ENCODE assay signal across 16 mouse cellular contexts in the genomic region with DNA sequence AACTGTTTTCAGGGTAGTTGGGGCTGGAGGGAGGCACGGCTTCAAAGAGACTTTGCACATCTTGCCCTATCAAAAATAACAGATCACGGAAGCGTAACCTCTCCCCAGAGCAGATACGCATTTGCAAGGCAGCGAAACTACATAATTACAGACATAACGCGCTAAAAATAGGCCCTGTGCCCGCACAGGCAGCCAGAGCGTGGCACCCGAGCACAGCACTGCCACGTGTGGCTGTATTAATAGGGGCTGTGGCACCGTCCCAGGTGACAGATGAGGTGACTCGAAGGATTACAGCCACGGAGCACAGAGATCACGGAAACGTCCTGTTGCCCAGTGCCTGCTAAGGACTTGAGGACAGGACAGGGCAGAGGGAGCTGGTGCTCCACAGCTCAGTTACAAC.
A peak's percentile ranks its signal among the peaks of the same experiment; 100 is the strongest.
DNase-seq lines count a peak whose midpoint lies in the region; TF ChIP-seq lines count a peak whose summit lies in the region.
"Had no signal": no experiment of that assay in that cellular context is flagged by ENCODE, and none has a peak within 500 bp of the region (broad histone marks: within the 10 kb centered on the region; RNA-seq: fewer than 3 reads in every experiment).

No protein-coding gene starts in this region.

- intact Hi-C loops in heart, postnatal 14 days (cut with DNase I), result loop anchor here (10.0 kb wide), 1 partner anchor 836 kb away; no protein-coding TSS in a partner anchor
- intact Hi-C loops in heart, postnatal 25 days (cut with DNase I), result no loop called here
- intact Hi-C loops in left cerebral cortex, postnatal 4 days (cut with DNase I), result no loop called here

- TF ChIP-seq CTCF in cerebellum, adult 2 months (IDR thresholded peaks at IDR 0.05; ENCODE audit: borderline replicate concordance, insufficient read depth, low read depth, low read length), result no peak

- peak; percentile 12 to 29 for DNase-seq in cerebellum, postnatal 10 days
- DNase-seq in cerebellum, adult 2 months, result no peak
- DNase-seq in heart, postnatal 14 days, result peak; percentile 4 to 15
- DNase-seq in heart, postnatal 25 days (ENCODE audit: low spot score), result no peak
- DNase-seq in left cerebral cortex, postnatal 4 days, result peak; percentile 6
- DNase-seq in left cerebral cortex, adult 18-20 months (ENCODE audit: low spot score in 2 of 2), result no peak
- peak; percentile 35 for DNase-seq in skeletal muscle tissue, adult 2 months (ENCODE audit: low read depth, low spot score)
- DNase-seq in c-Kit-positive CD71-positive TER-119-positive erythroid progenitor cells, embryonic 14.5 days (ENCODE audit: low spot score), result no peak
- DNase-seq: adrenal gland, postnatal 36 days; liver, embryonic 13.5 days; lung, postnatal 10 days; thymus, postnatal 14 days had no signal

- H3K4me1 ChIP-seq in cerebellum, adult 2 months (ENCODE audit: control insufficient read depth, insufficient read depth, low read length), result no peaks in the 10 kb centered on the region
- H3K4me1 ChIP-seq: hindbrain, embryonic 15.5 days; limb, embryonic 10.5 days; liver, embryonic 13.5 days; neural tube, embryonic 13.5 days; stomach, embryonic 15.5 days had no signal

- 56% methylated on average over 16 of the region's 16 CpGs for WGBS in cerebellum, adult 2 months

- no peak overlapping the region for H3K4me3 ChIP-seq in cerebellum, adult 2 months (replicated peaks; ENCODE audit: insufficient read depth, low read depth, low read length)
- H3K4me3 ChIP-seq: hindbrain, embryonic 15.5 days; limb, embryonic 10.5 days; liver, embryonic 13.5 days; neural tube, embryonic 13.5 days; stomach, embryonic 15.5 days had no signal

- TF ChIP-seq POLR2A in cerebellum, adult 2 months (IDR thresholded peaks at IDR 0.05; ENCODE audit: borderline replicate concordance, insufficient read depth, low read length), result no peak

- H3K27ac ChIP-seq in cerebellum, adult 2 months (ENCODE audit: insufficient read depth, low read length), result no peak overlapping the region
- H3K27ac ChIP-seq: hindbrain, embryonic 15.5 days; limb, embryonic 10.5 days; liver, embryonic 13.5 days; neural tube, embryonic 13.5 days; stomach, embryonic 15.5 days had no signal

- H3K27me3 ChIP-seq in cerebellum, adult 2 months (ENCODE audit: control insufficient read depth, insufficient read depth, low read length), result no peaks in the 10 kb centered on the region
- H3K27me3 ChIP-seq: hindbrain, embryonic 15.5 days; liver, embryonic 13.5 days; neural tube, embryonic 13.5 days; stomach, embryonic 15.5 days had no signal

Comparison
In these comparisons a context has a peak if more than half of its experiments do, and no peak if none do; other contexts are left out.
1. DNase-seq: peak in cerebellum, postnatal 10 days (2 of 2), heart, postnatal 14 days (2 of 2), left cerebral cortex, postnatal 4 days (single experiment) and skeletal muscle tissue, adult 2 months (single experiment); none in cerebellum, adult 2 months (0 of 2), heart, postnatal 25 days (single experiment), left cerebral cortex, adult 18-20 months (0 of 2) and c-Kit-positive CD71-positive TER-119-positive erythroid progenitor cells, embryonic 14.5 days (single experiment).